Mouse (Mus musculus): ENCODE data around the gene Colgalt1. TPM values are rescaled to one million over a fixed set of nuclear protein-coding genes. Genes with fewer than 3 reads are reported as not detected.

Colgalt1 gene
- polyA plus RNA-seq, 1 experiment from 2014 or later, result 65.9 TPM

GRCm38 (mm10) chr8:71572077-71572476, 38.7 kb upstream of the Colgalt1 start:
- H3K4me3 ChIP-seq (replicated peaks), result no peak overlapping the region
- no peaks in the 10 kb centered on the region for H3K9me3 ChIP-seq
- no peak overlapping the region for H3K9ac ChIP-seq (replicated peaks)
- 0 out of 2 replicates have a peak overlapping the region, but pooled peaks have one; percentile 87 for H3K4me2 ChIP-seq
- 85% methylated on average over 2 of the region's 2 CpGs for WGBS
- no peaks in the 10 kb centered on the region for H3K36me3 ChIP-seq
- no peak overlapping the region for H3K27ac ChIP-seq
- H3K27me3 ChIP-seq, result peaks cover 23% of the 10 kb centered on the region
- peaks cover 29% of the 10 kb centered on the region for H3K4me1 ChIP-seq (replicated peaks)
- no peak for ATAC-seq (ENCODE audit: insufficient number of reproducible peaks, insufficient read depth, low FRiP score, low TSS enrichment, low read depth)

DNA sequence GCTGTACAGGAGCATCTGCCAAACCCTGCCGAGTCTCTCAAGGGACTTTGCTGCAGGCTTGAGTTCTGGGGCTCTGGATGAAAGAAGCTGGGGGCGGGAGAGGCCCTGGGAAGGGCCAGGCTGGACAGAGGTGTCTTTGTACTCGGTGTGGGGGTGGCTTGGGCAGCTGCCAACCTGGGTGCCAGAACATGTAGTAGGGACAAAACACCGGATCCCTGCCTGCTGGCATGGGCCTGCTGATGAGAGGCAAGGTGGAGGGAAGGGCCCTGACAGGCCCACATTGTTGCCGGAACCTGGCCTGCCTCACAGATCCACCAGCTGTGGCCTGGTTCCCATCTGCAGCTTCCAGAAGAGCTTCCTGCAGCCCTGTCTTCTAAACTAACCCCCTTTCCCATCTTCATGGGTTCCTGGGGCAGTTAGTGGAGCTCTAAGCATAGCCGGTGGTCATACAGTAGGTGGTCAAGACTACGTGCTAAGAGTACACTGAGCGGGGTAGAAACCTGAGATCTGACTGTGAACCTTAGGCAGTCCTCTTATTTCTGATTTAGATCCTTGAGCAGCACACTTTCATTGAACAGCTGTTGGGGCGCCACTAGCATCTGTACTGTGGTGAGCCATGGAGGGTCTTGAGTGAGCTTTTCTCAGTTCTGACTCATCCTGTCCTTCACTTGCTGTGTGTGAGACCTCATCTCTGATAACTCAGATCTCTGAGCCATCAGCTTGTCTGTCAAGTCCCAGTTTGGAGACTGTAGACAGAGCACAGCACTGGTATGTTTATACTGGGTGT, 37.8 kb upstream of the Colgalt1 start:
- WGBS, result 78% methylated on average over 9 of the region's 9 CpGs
- ATAC-seq (ENCODE audit: insufficient number of reproducible peaks, insufficient read depth, low FRiP score, low TSS enrichment, low read depth), result no peak
- Histone ChIP-seq H3K27ac (peak overlapping the region; percentile 66), H3K27me3 (peaks cover 13% of the 10 kb centered on the region), H3K9ac (replicated peaks) (peak overlapping the region; percentile 28; the same call in 1 of the 2 replicates), H3K4me3 (replicated peaks) (no peak overlapping the region), H3K4me1 (replicated peaks) (peaks cover 29% of the 10 kb centered on the region), H3K36me3 (no peaks in the 10 kb centered on the region), H3K9me3 (no peaks in the 10 kb centered on the region), H3K4me2 (0 out of 2 replicates have a peak overlapping the region, but pooled peaks have one; percentile 10)

DNA sequence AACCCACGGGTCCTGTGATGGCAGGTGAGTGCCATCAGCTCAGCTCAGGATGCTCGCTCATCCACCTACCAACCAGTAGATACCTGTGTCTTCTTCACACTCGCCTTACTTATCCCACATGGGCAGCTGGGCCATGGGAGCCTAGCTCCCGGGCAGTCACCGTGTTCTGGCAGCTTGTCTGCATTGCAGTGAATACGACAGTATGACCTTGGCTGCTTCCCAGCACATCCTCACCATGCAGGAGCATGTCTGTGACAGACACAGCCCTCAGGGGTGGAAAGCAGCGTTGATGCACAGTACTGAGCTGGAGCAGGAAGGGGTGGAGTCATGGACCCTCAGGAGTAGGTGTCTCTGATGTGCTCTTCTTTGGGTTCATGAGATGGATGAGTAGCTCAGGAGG, 36.4 kb upstream of the Colgalt1 start:
- no peaks in the 10 kb centered on the region for H3K36me3 ChIP-seq
- no peaks in the 10 kb centered on the region for H3K27me3 ChIP-seq
- H3K4me3 ChIP-seq (replicated peaks), result no peak overlapping the region
- H3K27ac ChIP-seq, result no peak overlapping the region
- no peak overlapping the region for H3K4me2 ChIP-seq
- H3K4me1 ChIP-seq (replicated peaks), result peaks cover 19% of the 10 kb centered on the region
- WGBS, result 74% methylated on average over 7 of the region's 7 CpGs
- no peak for ATAC-seq (ENCODE audit: insufficient number of reproducible peaks, insufficient read depth, low FRiP score, low TSS enrichment, low read depth)
- H3K9ac ChIP-seq (replicated peaks), result no peak overlapping the region
- H3K9me3 ChIP-seq, result no peaks in the 10 kb centered on the region

GRCm38 (mm10) chr8:71575020-71575419, 35.8 kb upstream of the Colgalt1 start:
- no peaks in the 10 kb centered on the region; the same call in 1 of the 2 replicates for H3K36me3 ChIP-seq
- no peaks in the 10 kb centered on the region for H3K9me3 ChIP-seq
- no peak overlapping the region for H3K9ac ChIP-seq (replicated peaks)
- H3K27me3 ChIP-seq, result no peaks in the 10 kb centered on the region; the same call in 1 of the 2 replicates
- peaks cover 19% of the 10 kb centered on the region for H3K4me1 ChIP-seq (replicated peaks)
- no peak overlapping the region for H3K27ac ChIP-seq
- no peak for ATAC-seq (ENCODE audit: insufficient number of reproducible peaks, insufficient read depth, low FRiP score, low TSS enrichment, low read depth)
- WGBS, result 60% methylated on average over 1 of the region's 1 CpGs
- H3K4me3 ChIP-seq (replicated peaks), result no peak overlapping the region
- no peak overlapping the region for H3K4me2 ChIP-seq

- no peak overlapping the region for H3K27ac ChIP-seq
- WGBS, result 73% methylated on average over 4 of the region's 4 CpGs
These were observed 32.9 kb upstream of the Colgalt1 start for GRCm38 (mm10) chr8:71577856-71578387.

DNA sequence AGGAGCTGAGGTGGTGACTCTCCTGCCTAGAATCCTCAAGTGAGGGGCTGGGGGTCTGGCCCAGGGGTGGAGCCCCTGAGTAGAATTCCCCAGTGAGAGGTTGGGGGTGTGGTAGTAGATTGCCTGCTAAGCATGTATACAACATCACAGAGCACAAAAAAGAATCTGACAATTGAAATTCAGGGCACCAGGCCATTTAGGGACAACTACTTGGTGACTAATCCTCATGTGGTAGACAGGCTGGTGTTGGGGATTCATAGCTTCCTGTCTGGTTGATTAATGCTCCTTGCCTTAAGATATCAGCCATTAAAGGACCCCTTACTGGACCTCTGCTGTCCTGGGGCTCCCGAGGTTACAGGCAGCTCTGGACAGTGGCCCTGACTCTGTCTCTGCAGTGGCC, 31.8 kb upstream of the Colgalt1 start:
- no peak for ATAC-seq (ENCODE audit: insufficient number of reproducible peaks, insufficient read depth, low FRiP score, low TSS enrichment, low read depth)
- Histone ChIP-seq H3K27ac (no peak overlapping the region), H3K9ac (replicated peaks) (no peak overlapping the region), H3K4me3 (replicated peaks) (no peak overlapping the region), H3K4me2 (no peak overlapping the region), H3K27me3 (no peaks in the 10 kb centered on the region; the same call in 1 of the 2 replicates), H3K4me1 (replicated peaks) (no peaks in the 10 kb centered on the region), H3K9me3 (no peaks in the 10 kb centered on the region), H3K36me3 (peaks cover 26% of the 10 kb centered on the region)
- WGBS, result 80% methylated on average over 1 of the region's 1 CpGs

More at GRCm38 (mm10) chr8:71577856-71578387, 32.9 kb upstream of the Colgalt1 start:
- Histone ChIP-seq H3K27me3 (no peaks in the 10 kb centered on the region; the same call in 1 of the 2 replicates), H3K4me1 (replicated peaks) (peaks cover 5% of the 10 kb centered on the region), H3K9me3 (no peaks in the 10 kb centered on the region), H3K4me3 (replicated peaks) (no peak overlapping the region), H3K9ac (replicated peaks) (0 out of 2 replicates have a peak overlapping the region, but pooled peaks have one; percentile 8), H3K4me2 (no peak overlapping the region), H3K36me3 (peaks cover 21% of the 10 kb centered on the region)
- ATAC-seq (ENCODE audit: insufficient number of reproducible peaks, insufficient read depth, low FRiP score, low TSS enrichment, low read depth), result no peak

GRCm38 (mm10) chr8:71579476-71579875, 31.3 kb upstream of the Colgalt1 start:
- Histone ChIP-seq H3K9ac (replicated peaks) (no peak overlapping the region), H3K4me2 (no peak overlapping the region), H3K27me3 (no peaks in the 10 kb centered on the region; the same call in 1 of the 2 replicates), H3K4me3 (replicated peaks) (no peak overlapping the region), H3K36me3 (peaks cover 30% of the 10 kb centered on the region), H3K27ac (no peak overlapping the region), H3K4me1 (replicated peaks) (no peaks in the 10 kb centered on the region), H3K9me3 (no peaks in the 10 kb centered on the region)
- 86% methylated on average over 14 of the region's 14 CpGs for WGBS
- no peak for ATAC-seq (ENCODE audit: insufficient number of reproducible peaks, insufficient read depth, low FRiP score, low TSS enrichment, low read depth)

GRCm38 (mm10) chr8:71580201-71580600, 30.6 kb upstream of the Colgalt1 start:
- no peaks in the 10 kb centered on the region; the same call in 1 of the 2 replicates for H3K27me3 ChIP-seq
- H3K36me3 ChIP-seq, result peaks cover 38% of the 10 kb centered on the region
- no peak overlapping the region for H3K4me3 ChIP-seq (replicated peaks)
- WGBS, result 46% methylated on average over 9 of the region's 9 CpGs
- no peak for ATAC-seq (ENCODE audit: insufficient number of reproducible peaks, insufficient read depth, low FRiP score, low TSS enrichment, low read depth)
- H3K9me3 ChIP-seq, result no peaks in the 10 kb centered on the region
- H3K27ac ChIP-seq, result no peak overlapping the region
- no peak overlapping the region for H3K4me2 ChIP-seq
- H3K9ac ChIP-seq (replicated peaks), result no peak overlapping the region
- no peaks in the 10 kb centered on the region for H3K4me1 ChIP-seq (replicated peaks)

GRCm38 (mm10) chr8:71586891-71587290, 23.9 kb upstream of the Colgalt1 start:
- Histone ChIP-seq H3K4me3 (replicated peaks) (no peak overlapping the region), H3K36me3 (peaks cover 40% of the 10 kb centered on the region), H3K4me2 (no peak overlapping the region), H3K9me3 (no peaks in the 10 kb centered on the region), H3K27ac (no peak overlapping the region), H3K27me3 (peaks cover 9% of the 10 kb centered on the region; the same call in 1 of the 2 replicates), H3K4me1 (replicated peaks) (peaks cover 8% of the 10 kb centered on the region), H3K9ac (replicated peaks) (no peak overlapping the region)
- ATAC-seq (ENCODE audit: insufficient number of reproducible peaks, insufficient read depth, low FRiP score, low TSS enrichment, low read depth), result no peak
- 81% methylated on average over 2 of the region's 2 CpGs for WGBS

DNA sequence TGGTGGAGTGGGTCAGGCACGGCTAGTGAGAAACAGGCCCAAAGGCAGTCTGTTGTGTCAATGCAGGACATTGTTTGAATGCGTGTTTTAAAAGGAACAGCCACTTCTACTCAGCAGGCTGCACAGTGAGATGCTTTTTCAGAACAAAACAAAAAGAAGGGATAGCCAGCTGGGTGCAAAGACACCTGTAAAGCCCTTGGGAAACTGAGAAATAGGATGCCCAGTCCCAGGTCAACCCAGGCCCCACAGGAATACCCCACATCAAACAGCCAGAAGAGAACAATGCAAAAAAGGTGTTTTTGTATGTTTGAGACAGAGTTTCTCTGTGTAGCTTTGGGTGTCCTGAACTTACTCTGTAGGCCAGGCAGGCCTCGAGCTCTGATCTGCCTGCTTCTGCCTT, 22.0 kb upstream of the Colgalt1 start:
- peaks cover 9% of the 10 kb centered on the region; the same call in 1 of the 2 replicates for H3K27me3 ChIP-seq
- H3K9me3 ChIP-seq, result no peaks in the 10 kb centered on the region
- peaks cover 31% of the 10 kb centered on the region for H3K36me3 ChIP-seq
- peaks cover 20% of the 10 kb centered on the region for H3K4me1 ChIP-seq (replicated peaks)
- 79% methylated on average over 3 of the region's 3 CpGs for WGBS
- no peak overlapping the region for H3K4me3 ChIP-seq (replicated peaks)
- ATAC-seq (ENCODE audit: insufficient number of reproducible peaks, insufficient read depth, low FRiP score, low TSS enrichment, low read depth), result no peak
- H3K4me2 ChIP-seq, result no peak overlapping the region
- no peak overlapping the region for H3K27ac ChIP-seq
- H3K9ac ChIP-seq (replicated peaks), result no peak overlapping the region

DNA sequence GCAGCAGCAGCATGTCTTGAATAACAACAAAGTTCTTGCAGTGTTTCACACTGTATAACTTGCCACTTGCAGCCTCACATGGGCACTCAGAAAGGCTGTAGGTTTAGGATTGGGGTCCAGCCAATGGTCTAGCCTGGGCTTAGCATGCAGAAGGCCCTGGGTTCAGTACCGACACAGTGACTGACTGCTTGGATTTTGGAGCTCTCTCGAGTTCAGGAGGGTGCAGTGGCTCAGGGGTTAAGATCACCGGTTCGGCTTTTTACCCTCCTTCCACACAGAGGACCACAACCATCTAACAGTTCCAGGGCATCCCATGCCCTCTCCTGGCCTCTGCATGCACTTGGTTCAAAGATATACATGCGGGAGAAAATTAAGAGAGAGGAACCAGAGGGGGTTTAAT, 19.8 kb upstream of the Colgalt1 start:
- H3K9me3 ChIP-seq, result no peaks in the 10 kb centered on the region
- peak overlapping the region; percentile 94 for H3K4me2 ChIP-seq
- no peak for ATAC-seq (ENCODE audit: insufficient number of reproducible peaks, insufficient read depth, low FRiP score, low TSS enrichment, low read depth)
- peaks cover 9% of the 10 kb centered on the region; the same call in 1 of the 2 replicates for H3K27me3 ChIP-seq
- peaks cover 16% of the 10 kb centered on the region for H3K36me3 ChIP-seq
- no peak overlapping the region for H3K27ac ChIP-seq
- whole genome bisulfite sequencing, result 30% methylated on average over 5 of the region's 5 CpGs
- H3K4me1 ChIP-seq (replicated peaks), result peaks cover 26% of the 10 kb centered on the region
- H3K4me3 ChIP-seq (replicated peaks), result peak overlapping the region; percentile 88
- peak overlapping the region; percentile 94 for H3K9ac ChIP-seq (replicated peaks)
